Mouse (Mus musculus): Measurements from ENCODE around the gene Fndc9. TPM values are rescaled to one million over a fixed set of nuclear protein-coding genes. Genes with fewer than 3 reads are reported as not detected.

Fndc9 gene
- total RNA-seq, 2 experiments from 2014 or later, result 6.7 to 7.3 TPM

DNA sequence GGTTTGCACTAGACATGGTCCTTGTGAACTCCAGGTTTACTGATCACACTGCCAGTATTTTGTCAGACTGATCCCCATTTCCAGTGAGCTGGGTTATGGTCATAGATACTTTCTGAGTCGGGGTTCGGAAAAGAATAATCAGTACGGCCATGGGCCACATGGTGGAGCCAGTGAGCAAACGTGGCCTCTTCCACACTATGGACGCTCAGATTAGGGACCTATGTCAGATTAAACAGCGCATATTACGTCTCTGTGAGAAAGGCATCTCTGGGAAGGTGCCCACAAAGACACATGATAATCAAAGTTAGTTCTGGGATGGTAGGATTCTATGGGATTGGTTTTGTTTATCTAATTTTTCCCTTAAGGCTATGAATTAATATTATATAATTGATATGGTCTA, 33.7 kb downstream of the Fndc9 start:
- DNase-seq (ENCODE audit: low spot score in 2 of 2), result peak; percentile 65 to 69
- intact Hi-C loops (cut with DNase I), result loop anchor here (5.0 kb wide), 1 partner anchor 163 kb away; no protein-coding TSS in a partner anchor

DNA sequence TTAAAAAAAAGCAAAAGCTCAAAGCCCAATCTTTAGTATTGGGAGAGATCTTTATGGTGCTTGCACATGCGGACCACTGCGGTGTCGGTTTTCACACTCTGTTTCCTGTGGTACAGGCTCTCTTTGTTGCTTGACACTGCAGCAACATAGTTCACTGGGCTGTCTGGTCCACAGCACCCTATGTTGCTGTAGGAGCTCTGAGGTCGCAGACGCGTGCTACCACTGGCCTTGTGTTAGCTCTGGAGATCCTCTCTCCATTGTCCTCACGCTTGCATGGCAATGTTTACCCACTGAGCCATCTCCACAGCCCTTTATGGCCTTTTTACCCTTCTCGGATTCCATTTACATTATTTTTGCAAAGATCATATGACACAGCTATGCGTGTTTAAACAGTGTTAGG, 34.1 kb downstream of the Fndc9 start:
- no peak for DNase-seq (ENCODE audit: low spot score in 2 of 2)
- intact Hi-C loops (cut with DNase I), result loop anchor here (5.0 kb wide), 1 partner anchor 163 kb away; no protein-coding TSS in a partner anchor

DNA sequence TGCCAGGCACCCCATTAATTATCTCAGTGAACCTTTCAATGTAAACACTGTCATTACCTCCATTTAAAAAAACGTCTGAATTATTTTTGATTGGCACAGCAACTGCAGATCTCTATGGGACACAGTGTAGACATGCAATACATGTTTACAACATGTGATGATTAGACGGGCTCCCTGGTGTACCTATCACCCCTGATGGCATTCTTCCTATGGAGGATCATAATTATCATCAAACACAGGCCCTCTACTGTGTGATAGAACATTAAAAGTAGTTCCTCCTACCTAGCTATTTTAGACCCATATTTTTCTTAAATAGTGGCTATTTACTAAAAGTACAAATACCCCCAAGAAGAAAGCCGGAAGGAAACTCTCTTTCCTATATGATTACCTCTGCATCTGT, 34.6 kb downstream of the Fndc9 start:
- DNase-seq (ENCODE audit: low spot score in 2 of 2), result no peak
- intact Hi-C loops (cut with DNase I), result loop anchor here (5.0 kb wide), 1 partner anchor 162 kb away; no protein-coding TSS in a partner anchor

DNA sequence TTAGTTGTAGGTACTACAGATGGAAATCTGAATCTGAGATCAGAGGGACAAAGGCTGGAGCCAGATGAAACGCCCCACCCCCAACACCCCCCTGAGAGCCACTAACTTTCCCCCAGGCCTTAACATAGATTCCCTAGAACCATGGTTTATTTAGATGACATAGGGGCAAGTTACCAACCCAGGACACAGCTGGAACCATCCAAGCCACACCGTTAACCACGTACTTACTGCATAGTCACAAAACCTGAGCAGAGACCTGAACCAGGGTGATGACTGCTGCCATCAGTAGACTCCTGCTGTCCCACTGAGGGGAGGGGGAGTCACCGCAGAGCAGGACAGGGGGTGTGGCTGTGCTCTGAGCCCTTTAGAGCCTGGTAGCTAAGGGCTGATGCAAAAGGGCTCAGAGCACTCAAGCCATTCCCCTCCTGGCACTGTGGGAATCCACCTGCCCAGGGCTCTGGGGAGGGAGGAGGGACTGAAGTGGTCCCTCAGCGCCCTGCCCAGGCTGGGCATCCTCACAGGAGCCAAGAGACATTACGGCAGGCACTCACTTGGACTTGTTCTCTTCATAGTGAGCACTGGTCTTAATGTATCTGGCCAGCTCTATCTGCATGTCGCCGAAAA, 36.8 kb downstream of the Fndc9 start:
- intact Hi-C loops (cut with DNase I), result no loop called here
- DNase-seq (ENCODE audit: low spot score in 2 of 2), result no peak

DNA sequence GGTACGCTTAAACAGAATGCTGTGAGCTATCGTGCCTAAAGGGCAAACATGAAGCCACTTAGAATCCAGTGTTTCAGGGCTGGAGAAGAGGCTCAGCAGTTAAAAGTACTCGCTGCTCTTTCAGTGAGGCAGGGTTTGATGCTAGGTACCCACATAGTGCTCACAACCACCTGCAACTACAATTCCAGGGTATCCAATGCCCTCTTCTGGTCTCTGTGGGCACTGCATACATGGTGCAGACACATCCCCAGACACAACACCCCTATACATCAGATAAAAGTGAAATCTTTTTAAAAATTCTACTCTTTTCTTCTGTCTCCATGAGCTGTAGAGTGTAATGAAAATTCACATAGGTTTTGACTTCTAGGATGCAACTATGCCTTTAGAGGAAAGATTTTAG, 38.6 kb downstream of the Fndc9 start:
- intact Hi-C loops (cut with DNase I), result no loop called here
- DNase-seq (ENCODE audit: low spot score in 2 of 2), result no peak

DNA sequence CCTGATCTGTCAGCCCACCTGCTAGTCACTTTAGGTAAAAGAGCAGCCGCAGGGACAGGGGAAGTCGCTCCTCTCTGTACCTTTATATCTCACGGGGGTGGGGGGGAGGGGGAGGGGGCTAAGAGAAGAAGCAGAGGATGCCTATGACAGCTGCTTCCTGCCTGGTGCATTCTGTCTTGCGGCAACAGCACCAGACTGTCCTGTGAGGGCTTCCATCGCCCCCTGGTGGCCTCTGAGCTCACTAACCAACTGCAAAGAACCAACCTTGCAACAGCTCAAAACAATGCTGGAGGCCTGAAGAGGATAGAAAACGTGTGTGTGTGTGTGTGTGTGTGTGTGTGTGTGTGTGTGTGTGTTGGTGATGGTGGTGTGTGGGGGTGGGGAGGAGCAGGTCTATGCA, 40.0 kb downstream of the Fndc9 start:
- DNase-seq (ENCODE audit: low spot score in 2 of 2), result peak; percentile 85 to 93
- intact Hi-C loops (cut with DNase I), result no loop called here

DNA sequence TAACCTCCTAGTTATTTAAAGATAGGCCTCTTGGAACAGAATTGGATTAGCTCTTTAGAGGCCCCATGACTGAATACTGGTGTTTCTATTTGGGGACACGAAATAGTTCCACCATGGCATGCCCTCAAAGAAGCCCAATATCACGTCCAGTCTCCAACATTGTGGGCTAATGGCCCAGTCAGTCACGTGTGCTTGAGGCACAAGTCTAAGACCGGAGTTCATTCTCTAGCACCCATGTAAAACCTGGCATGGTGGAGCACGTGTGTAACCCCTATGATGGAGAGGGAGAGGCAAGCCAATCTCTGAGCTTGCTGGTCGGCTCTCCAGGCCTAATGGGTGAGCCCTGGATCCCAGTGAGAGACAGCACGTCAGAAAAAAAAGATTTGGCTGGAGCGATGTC, 40.8 kb downstream of the Fndc9 start:
- intact Hi-C loops (cut with DNase I), result no loop called here
- no peak for DNase-seq (ENCODE audit: low spot score in 2 of 2)

DNA sequence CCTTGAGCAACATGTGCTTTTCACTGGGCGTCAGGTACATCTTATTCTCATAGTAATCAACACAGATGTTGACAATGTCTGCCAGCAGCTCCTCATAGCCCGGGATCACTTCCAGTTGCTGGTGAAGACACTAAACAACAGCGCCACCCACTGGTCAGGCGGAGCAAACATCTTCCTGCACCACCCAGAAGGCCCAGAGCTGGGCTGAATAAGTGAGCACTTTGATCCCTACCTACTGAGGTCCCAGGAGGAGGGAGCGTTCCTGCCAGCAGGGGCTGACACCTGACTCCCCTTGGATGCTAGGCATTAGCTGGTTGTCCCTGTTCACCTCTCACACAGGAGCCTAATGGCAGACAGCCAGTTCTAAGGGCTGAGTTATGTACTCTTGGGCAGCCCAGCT, 41.4 kb downstream of the Fndc9 start:
- intact Hi-C loops (cut with DNase I), result no loop called here
- DNase-seq (ENCODE audit: low spot score in 2 of 2), result peak in 1 of 2 experiments; percentile 61

DNA sequence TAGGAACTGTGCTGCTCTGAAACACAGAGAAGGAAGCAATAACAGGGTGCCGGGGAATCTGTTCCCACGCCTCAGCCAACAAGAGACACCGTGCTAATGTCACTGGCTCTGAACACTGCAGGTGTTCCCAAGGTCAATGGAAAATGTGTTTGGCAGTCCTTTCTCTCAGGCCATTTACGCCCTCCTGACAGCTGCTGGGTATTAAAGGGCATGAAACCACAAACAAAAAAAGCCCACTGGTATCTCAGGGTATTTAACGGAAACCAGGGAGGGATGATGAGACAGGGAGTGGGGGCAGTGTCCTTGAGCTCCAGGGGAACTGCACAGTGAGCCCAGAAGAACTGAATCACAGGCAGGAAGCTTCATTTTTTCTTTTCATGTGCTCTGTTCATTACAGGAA, 42.8 kb downstream of the Fndc9 start:
- DNase-seq (ENCODE audit: low spot score in 2 of 2), result no peak
- intact Hi-C loops (cut with DNase I), result no loop called here

DNA sequence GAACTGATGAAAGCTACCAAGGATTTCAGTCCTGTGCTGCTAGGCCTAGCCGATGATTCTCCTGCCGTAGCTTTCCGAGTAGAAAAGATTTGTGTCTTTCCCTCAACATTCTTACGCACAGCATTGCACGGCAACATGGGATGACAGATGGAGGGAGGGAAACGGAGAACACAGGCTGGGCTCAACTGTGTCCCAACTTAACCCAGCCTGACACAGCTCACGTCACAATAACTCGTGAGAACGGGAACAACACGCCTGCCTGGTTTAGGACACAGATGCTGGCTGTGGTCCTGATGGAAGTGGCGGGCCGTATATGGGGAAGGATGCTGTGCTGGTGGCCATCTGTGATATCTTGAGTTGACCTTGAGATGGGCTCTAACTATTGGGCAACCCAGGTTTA, 43.4 kb downstream of the Fndc9 start:
- DNase-seq (ENCODE audit: low spot score in 2 of 2), result peak in 1 of 2 experiments; percentile 44
- intact Hi-C loops (cut with DNase I), result no loop called here

DNA sequence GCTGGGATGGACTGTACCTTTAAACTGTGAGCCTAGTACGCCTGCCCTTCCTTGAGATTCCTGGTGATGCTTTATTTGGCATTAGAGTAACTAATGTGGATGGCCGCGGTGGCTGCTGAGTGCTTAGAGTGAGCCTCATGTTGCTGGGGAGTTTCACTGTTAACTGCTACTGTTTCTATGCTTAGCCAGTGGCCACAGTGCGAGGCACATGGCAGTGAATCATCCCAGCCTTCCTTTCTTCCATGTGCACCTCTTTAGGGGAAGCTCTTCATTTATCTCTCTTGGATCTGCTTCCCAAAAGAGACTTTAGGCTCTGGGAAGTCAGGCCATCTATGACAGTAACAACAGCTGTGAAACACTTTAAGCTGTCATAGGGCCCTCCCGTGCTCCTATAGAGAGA, 47.3 kb downstream of the Fndc9 start:
- no peak for DNase-seq (ENCODE audit: low spot score in 2 of 2)
- intact Hi-C loops (cut with DNase I), result no loop called here

DNA sequence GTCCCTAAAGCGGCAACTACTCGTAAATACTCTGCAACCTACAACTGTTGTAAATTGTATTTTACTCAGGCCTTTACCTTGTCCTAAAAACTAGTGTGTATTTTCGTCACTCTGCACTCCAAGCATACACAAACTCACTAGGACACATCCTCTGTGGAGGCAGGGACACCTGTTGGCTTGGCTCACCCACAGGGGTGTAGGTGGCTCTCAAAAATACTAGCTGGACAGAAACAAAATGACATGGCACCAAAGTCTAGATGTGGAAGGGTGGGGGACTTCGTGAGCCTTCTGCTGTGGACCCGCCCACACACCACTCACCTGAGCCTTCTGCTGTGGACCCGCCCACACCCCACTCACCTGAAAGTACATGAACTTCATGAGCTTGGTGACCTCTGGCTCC, 48.5 kb downstream of the Fndc9 start:
- intact Hi-C loops (cut with DNase I), result no loop called here

DNA sequence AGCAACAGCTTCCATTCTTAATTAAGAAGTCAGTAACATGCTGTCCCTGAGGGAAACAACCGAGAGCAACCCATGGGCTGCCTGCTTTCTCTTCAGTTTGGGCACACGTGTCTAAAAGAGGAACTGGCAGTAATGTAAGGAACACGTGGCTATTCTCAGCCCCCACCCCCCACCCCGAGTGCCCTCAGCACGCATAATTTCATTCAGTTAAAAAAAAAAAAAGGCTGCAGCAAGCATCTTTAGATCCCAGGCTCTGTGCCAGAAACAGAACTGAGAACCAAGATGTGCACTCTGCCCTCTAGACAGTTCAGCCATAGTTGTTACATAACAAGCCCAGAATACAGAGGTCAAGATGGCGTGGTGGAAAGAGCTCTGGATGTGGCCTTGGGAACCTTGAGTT, 51.5 kb downstream of the Fndc9 start:
- DNase-seq (ENCODE audit: low spot score in 2 of 2), result peak; percentile 38 to 55
- intact Hi-C loops (cut with DNase I), result no loop called here

More for the DNA sequence above, 48.5 kb downstream of the Fndc9 start:
- DNase-seq (ENCODE audit: low spot score in 2 of 2), result no peak

DNA sequence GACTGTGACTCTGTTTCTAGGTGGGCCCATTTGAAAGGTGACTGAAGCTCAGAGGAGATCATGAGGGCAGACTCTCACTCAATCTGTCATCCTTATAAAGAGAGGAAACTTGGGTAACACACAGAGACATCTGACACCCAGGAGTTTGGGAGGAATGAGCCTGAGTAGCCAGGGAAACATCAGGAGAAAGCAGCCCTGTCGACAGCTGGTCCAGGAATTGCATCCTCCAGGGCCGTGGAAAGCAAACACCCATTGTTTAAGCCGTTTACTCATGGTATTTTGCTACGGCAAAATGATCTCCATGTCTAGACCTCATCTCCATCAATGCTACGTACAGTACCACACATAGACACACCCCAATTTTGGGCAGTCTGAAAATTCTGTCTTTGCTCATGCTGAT, 52.8 kb downstream of the Fndc9 start:
- intact Hi-C loops (cut with DNase I), result no loop called here
- no peak for DNase-seq (ENCODE audit: low spot score in 2 of 2)

DNA sequence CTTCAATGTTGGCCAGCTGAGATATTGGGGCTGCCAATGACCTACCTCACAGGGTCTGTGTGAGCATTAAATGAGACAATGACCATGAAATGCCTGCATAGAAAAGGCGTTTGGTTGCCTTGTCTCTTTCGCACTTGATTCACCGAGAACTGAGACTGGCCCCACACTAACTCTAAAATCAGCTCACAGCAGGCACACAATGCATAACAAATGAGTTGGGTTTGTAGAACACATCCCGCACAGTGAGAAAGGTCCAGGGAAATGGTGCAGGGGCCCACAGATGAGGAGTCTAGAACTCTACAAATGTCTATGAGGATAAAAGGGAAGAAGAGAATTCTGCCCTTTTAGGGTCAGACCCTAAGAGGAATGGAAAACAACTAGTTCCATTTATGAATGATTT, 53.7 kb downstream of the Fndc9 start:
- intact Hi-C loops (cut with DNase I), result no loop called here
- DNase-seq (ENCODE audit: low spot score in 2 of 2), result no peak

Other genes starting within 250 kb of the Fndc9 start
- 1 to 10 TPM; 1.8 to 2.6 TPM for gene Gm12166, start 183.2 kb upstream of the Fndc9 start, total RNA-seq (2021)
- 10 to 100 TPM; 29.0 to 32.3 TPM for gene Adam19, start 179.5 kb upstream of the Fndc9 start, total RNA-seq (2021)
- gene Nipal4, start 69.0 kb upstream of the Fndc9 start, total RNA-seq (2021), result 1 to 10 TPM; 1.6 to 2.6 TPM
- 100 to 1,000 TPM; 378 to 408 TPM for gene Cyfip2, start 77.3 kb downstream of the Fndc9 start, total RNA-seq (2021)
- gene Itk, start 154.0 kb downstream of the Fndc9 start, total RNA-seq (2021), result under 1 TPM; 0.11 to 0.44 TPM
- not detected for gene Fam71b, start 161.0 kb downstream of the Fndc9 start, total RNA-seq (2021)
- gene Med7, start 201.4 kb downstream of the Fndc9 start, total RNA-seq (2021), result 10 to 100 TPM; 30.2 to 36.5 TPM
- 1 to 10 TPM; 1.1 to 1.7 TPM for gene Havcr2, start 219.4 kb downstream of the Fndc9 start, total RNA-seq (2021)

Measured in left cerebral cortex, postnatal 14 days (tissue).